Mouse (Mus musculus): ENCODE measurements at regions not wholly inside any gene's neighbourhood (a gene's known extent, or its start where the extent isn't known, plus 50 kb on each side); places are given as distances from the start of the nearest gene placed in this dataset.

GRCm38 (mm10) chr5:39076555-39077178 lies 200.1 kb upstream of the Clnk start:
- ATAC-seq (ENCODE audit: insufficient read depth, low FRiP score, low read depth) = no peak; the same call in 1 of the 2 replicates
- H3K36me3 ChIP-seq = no peaks in the 10 kb centered on the region
- H3K27me3 ChIP-seq (replicated peaks) = no peaks in the 10 kb centered on the region
- H3K4me1 ChIP-seq = no peaks in the 10 kb centered on the region
- H3K27ac ChIP-seq = no peak overlapping the region
- H3K9ac ChIP-seq = no peak overlapping the region
- no peak overlapping the region for H3K4me3 ChIP-seq (replicated peaks)
- 65% methylated on average over 11 of the region's 11 CpGs for WGBS
- no peaks in the 10 kb centered on the region for H3K9me3 ChIP-seq
- H3K4me2 ChIP-seq = no peak overlapping the region

GRCm38 (mm10) chr5:39069683-39070082 lies 193.1 kb upstream of the Clnk start:
- Histone ChIP-seq H3K4me3 (replicated peaks) (no peak overlapping the region), H3K27ac (no peak overlapping the region), H3K9me3 (no peaks in the 10 kb centered on the region), H3K4me1 (no peaks in the 10 kb centered on the region), H3K4me2 (no peak overlapping the region), H3K27me3 (replicated peaks) (no peaks in the 10 kb centered on the region), H3K9ac (no peak overlapping the region), H3K36me3 (no peaks in the 10 kb centered on the region)
- 46% methylated on average over 3 of the region's 3 CpGs for WGBS
- no peak for ATAC-seq (ENCODE audit: insufficient read depth, low FRiP score, low read depth)

GRCm38 (mm10) chr5:39063061-39063460 lies 186.4 kb upstream of the Clnk start:
- ATAC-seq (ENCODE audit: insufficient read depth, low FRiP score, low read depth) = no peak
- no peak overlapping the region for H3K27ac ChIP-seq
- H3K27me3 ChIP-seq (replicated peaks) = no peaks in the 10 kb centered on the region
- no peak overlapping the region for H3K4me3 ChIP-seq (replicated peaks)
- no peak overlapping the region for H3K4me2 ChIP-seq
- H3K4me1 ChIP-seq = no peaks in the 10 kb centered on the region
- 82% methylated on average over 3 of the region's 3 CpGs for WGBS
- no peaks in the 10 kb centered on the region for H3K9me3 ChIP-seq
- no peaks in the 10 kb centered on the region for H3K36me3 ChIP-seq
- no peak overlapping the region for H3K9ac ChIP-seq

- no peaks in the 10 kb centered on the region for H3K27me3 ChIP-seq (replicated peaks)
- WGBS = 81% methylated on average over 8 of the region's 8 CpGs
These were observed 176.1 kb upstream of the Clnk start for GRCm38 (mm10) chr5:39052490-39053250.

GRCm38 (mm10) chr5:39050512-39050911 lies 173.9 kb upstream of the Clnk start:
- no peaks in the 10 kb centered on the region for H3K9me3 ChIP-seq
- H3K9ac ChIP-seq = no peak overlapping the region
- H3K36me3 ChIP-seq = no peaks in the 10 kb centered on the region
- no peak overlapping the region for H3K4me3 ChIP-seq (replicated peaks)
- H3K27ac ChIP-seq = no peak overlapping the region
- H3K27me3 ChIP-seq (replicated peaks) = no peaks in the 10 kb centered on the region
- ATAC-seq (ENCODE audit: insufficient read depth, low FRiP score, low read depth) = no peak
- H3K4me2 ChIP-seq = no peak overlapping the region
- no peaks in the 10 kb centered on the region for H3K4me1 ChIP-seq
- WGBS = 84% methylated on average over 3 of the region's 3 CpGs

More at GRCm38 (mm10) chr5:39052490-39053250, 176.1 kb upstream of the Clnk start:
- ATAC-seq (ENCODE audit: insufficient read depth, low FRiP score, low read depth) = no peak
- H3K4me1 ChIP-seq = no peaks in the 10 kb centered on the region
- H3K4me2 ChIP-seq = no peak overlapping the region
- no peaks in the 10 kb centered on the region for H3K9me3 ChIP-seq
- no peak overlapping the region for H3K4me3 ChIP-seq (replicated peaks)
- H3K9ac ChIP-seq = no peak overlapping the region
- H3K27ac ChIP-seq = no peak overlapping the region
- H3K36me3 ChIP-seq = no peaks in the 10 kb centered on the region

- H3K27me3 ChIP-seq (replicated peaks) = no peaks in the 10 kb centered on the region
- no peak for ATAC-seq (ENCODE audit: insufficient read depth, low FRiP score, low read depth)
- 67% methylated on average over 2 of the region's 2 CpGs for WGBS
These were observed 172.5 kb upstream of the Clnk start for GRCm38 (mm10) chr5:39049141-39049540.

GRCm38 (mm10) chr5:39040467-39040866 lies 163.9 kb upstream of the Clnk start:
- 0 out of 2 replicates have a peak, but pooled peaks have one; percentile 53 for ATAC-seq (ENCODE audit: insufficient read depth, low FRiP score, low read depth)
- no peaks in the 10 kb centered on the region for H3K4me1 ChIP-seq
- no peaks in the 10 kb centered on the region for H3K9me3 ChIP-seq
- no peaks in the 10 kb centered on the region for H3K36me3 ChIP-seq
- no peak overlapping the region for H3K4me3 ChIP-seq (replicated peaks)
- no peak overlapping the region for H3K4me2 ChIP-seq
- no peaks in the 10 kb centered on the region for H3K27me3 ChIP-seq (replicated peaks)
- 66% methylated on average over 2 of the region's 2 CpGs for WGBS
- no peak overlapping the region for H3K9ac ChIP-seq
- H3K27ac ChIP-seq = no peak overlapping the region

More at GRCm38 (mm10) chr5:39049141-39049540, 172.5 kb upstream of the Clnk start:
- H3K27ac ChIP-seq = no peak overlapping the region
- no peak overlapping the region for H3K4me3 ChIP-seq (replicated peaks)
- no peaks in the 10 kb centered on the region for H3K36me3 ChIP-seq
- H3K4me1 ChIP-seq = no peaks in the 10 kb centered on the region
- H3K4me2 ChIP-seq = no peak overlapping the region
- H3K9me3 ChIP-seq = no peaks in the 10 kb centered on the region
- no peak overlapping the region for H3K9ac ChIP-seq

- H3K36me3 ChIP-seq = no peaks in the 10 kb centered on the region
- H3K27me3 ChIP-seq (replicated peaks) = no peaks in the 10 kb centered on the region
- no peak overlapping the region for H3K9ac ChIP-seq
- no peak for ATAC-seq (ENCODE audit: insufficient read depth, low FRiP score, low read depth)
- no peaks in the 10 kb centered on the region for H3K9me3 ChIP-seq
- no peak overlapping the region for H3K4me3 ChIP-seq (replicated peaks)
- H3K4me2 ChIP-seq = no peak overlapping the region
- WGBS = 83% methylated on average over 4 of the region's 4 CpGs
- no peaks in the 10 kb centered on the region for H3K4me1 ChIP-seq
- no peak overlapping the region for H3K27ac ChIP-seq
These were observed 146.6 kb upstream of the Clnk start for GRCm38 (mm10) chr5:39023241-39023640.

GRCm38 (mm10) chr5:39000643-39001042 lies 124.0 kb upstream of the Clnk start:
- no peak for ATAC-seq (ENCODE audit: insufficient read depth, low FRiP score, low read depth)
- Histone ChIP-seq H3K36me3 (no peaks in the 10 kb centered on the region), H3K4me3 (replicated peaks) (no peak overlapping the region), H3K4me1 (no peaks in the 10 kb centered on the region), H3K9ac (no peak overlapping the region), H3K9me3 (no peaks in the 10 kb centered on the region), H3K4me2 (no peak overlapping the region), H3K27me3 (replicated peaks) (no peaks in the 10 kb centered on the region), H3K27ac (no peak overlapping the region)
- 81% methylated on average over 4 of the region's 4 CpGs for WGBS

- H3K4me1 ChIP-seq = no peaks in the 10 kb centered on the region
- H3K4me2 ChIP-seq = no peak overlapping the region
- WGBS = 42% methylated on average over 2 of the region's 2 CpGs
- H3K9me3 ChIP-seq = no peaks in the 10 kb centered on the region
- no peak overlapping the region for H3K27ac ChIP-seq
- H3K27me3 ChIP-seq (replicated peaks) = no peaks in the 10 kb centered on the region
- no peak overlapping the region for H3K4me3 ChIP-seq (replicated peaks)
- no peak overlapping the region for H3K9ac ChIP-seq
- no peaks in the 10 kb centered on the region for H3K36me3 ChIP-seq
- no peak for ATAC-seq (ENCODE audit: insufficient read depth, low FRiP score, low read depth)
These were observed 123.1 kb upstream of the Clnk start for GRCm38 (mm10) chr5:38999700-39000099.

GRCm38 (mm10) chr5:38972397-38973159 lies 96.0 kb upstream of the Clnk start:
- 72% methylated on average over 6 of the region's 6 CpGs for WGBS
- H3K27me3 ChIP-seq (replicated peaks) = no peaks in the 10 kb centered on the region
- no peaks in the 10 kb centered on the region for H3K36me3 ChIP-seq

GRCm38 (mm10) chr5:38970497-38970896 lies 93.9 kb upstream of the Clnk start:
- Histone ChIP-seq H3K4me1 (no peaks in the 10 kb centered on the region), H3K9me3 (no peaks in the 10 kb centered on the region), H3K4me3 (replicated peaks) (no peak overlapping the region), H3K27me3 (replicated peaks) (no peaks in the 10 kb centered on the region), H3K9ac (no peak overlapping the region), H3K36me3 (no peaks in the 10 kb centered on the region), H3K4me2 (no peak overlapping the region), H3K27ac (no peak overlapping the region)
- 74% methylated on average over 4 of the region's 4 CpGs for WGBS
- ATAC-seq (ENCODE audit: insufficient read depth, low FRiP score, low read depth) = no peak

More at GRCm38 (mm10) chr5:38972397-38973159, 96.0 kb upstream of the Clnk start:
- no peaks in the 10 kb centered on the region for H3K9me3 ChIP-seq
- no peak overlapping the region for H3K27ac ChIP-seq
- ATAC-seq (ENCODE audit: insufficient read depth, low FRiP score, low read depth) = no peak
- H3K4me1 ChIP-seq = no peaks in the 10 kb centered on the region
- no peak overlapping the region for H3K4me2 ChIP-seq
- no peak overlapping the region for H3K4me3 ChIP-seq (replicated peaks)
- H3K9ac ChIP-seq = no peak overlapping the region
